Mouse (Mus musculus): ENCODE measurements around the gene Tmem50b.

GRCm38 (mm10) chr16:91571105-91571504 is 26.5 kb downstream of the Tmem50b start:
- TF ChIP-seq CTCF (IDR thresholded peaks at IDR 0.05; ENCODE audit: insufficient read depth, low read length) (no peak), POLR2A (IDR thresholded peaks at IDR 0.05; ENCODE audit: borderline replicate concordance, extremely low read depth, low read depth, low read length) (no peak)
